In genomic region chr7:141638077-141638476, GRCm38 (mm10) we compare ENCODE assay signal across 10 mouse cellular contexts. TPM values are rescaled to one million over a fixed set of nuclear protein-coding genes. Genes with fewer than 3 reads are reported as not detected.
DNase-seq lines count a peak whose midpoint lies in the region; ATAC-seq and TF ChIP-seq lines count a peak whose summit lies in the region.
"Not testable (repeated sequence)": the region's sequence is repeated elsewhere in the genome, so short reads cannot be mapped to it uniquely, and the experiment has no call there.
"Had no signal": no experiment of that assay in that cellular context is flagged by ENCODE, and none has a peak within 500 bp of the region (broad histone marks: within the 10 kb centered on the region; RNA-seq: fewer than 3 reads in every experiment).

No protein-coding gene starts in this region.

- H3K36me3 ChIP-seq in embryonic facial prominence, embryonic 13.5 days: peaks cover 22% of the 10 kb centered on the region
- not testable (repeated sequence) for H3K36me3 ChIP-seq in kidney, adult 2 months (ENCODE audit: control insufficient read depth, insufficient read depth, low read length); midbrain, embryonic 11.5 days (ENCODE audit: control insufficient read depth, insufficient read depth, low read length)
- H3K36me3 ChIP-seq in liver, embryonic 13.5 days: peaks cover 30% of the 10 kb centered on the region
- H3K36me3 ChIP-seq in neural tube, embryonic 14.5 days (ENCODE audit: control insufficient read depth, insufficient read depth, low read length): peaks cover 10% of the 10 kb centered on the region; the same call in 1 of the 2 replicates

- not testable (repeated sequence) for H3K9me3 ChIP-seq in embryonic facial prominence, embryonic 13.5 days; liver, embryonic 13.5 days (replicated peaks); midbrain, embryonic 11.5 days (ENCODE audit: control insufficient read depth, low read length); neural tube, embryonic 14.5 days (ENCODE audit: control insufficient read depth, low read length)

- DNase-seq in kidney, adult 2 months: peak; percentile 17
- not testable (repeated sequence) for DNase-seq in liver, embryonic 13.5 days; midbrain, embryonic 11.5 days (ENCODE audit: low spot score, missing footprints)

- WGBS in embryonic facial prominence, embryonic 13.5 days: 94% methylated on average over 2 of the region's 3 CpGs
- WGBS in kidney, adult 2 months: 88% methylated on average over 3 of the region's 3 CpGs
- WGBS in liver, embryonic 13.5 days (ENCODE audit: insufficient replicate concordance): 86% methylated on average over 1 of the region's 3 CpGs
- WGBS in midbrain, embryonic 11.5 days: 100% methylated on average over 1 of the region's 3 CpGs
- 100% methylated on average over 1 of the region's 3 CpGs for WGBS in neural tube, embryonic 14.5 days

- H3K9ac ChIP-seq in embryonic facial prominence, embryonic 13.5 days; liver, embryonic 13.5 days; midbrain, embryonic 11.5 days (ENCODE audit: low read length); neural tube, embryonic 14.5 days (replicated peaks; ENCODE audit: low read depth, low read length): not testable (repeated sequence)

- not testable (repeated sequence) for TF ChIP-seq POLR2A in kidney, adult 2 months (IDR thresholded peaks at IDR 0.05; ENCODE audit: low read depth, low read length)

- ATAC-seq in embryonic facial prominence, embryonic 13.5 days (ENCODE audit: insufficient number of reproducible peaks, insufficient read depth, low FRiP score, low TSS enrichment, low read depth): peak; percentile 56
- peak; percentile 24 for ATAC-seq in frontal cortex, adult (ENCODE audit: low TSS enrichment)
- peak; percentile 44 for ATAC-seq in hematopoietic stem cell, adult 5-6 weeks (replicated peaks in 1 of 2; ENCODE audit: insufficient read depth in 1 of 2, low FRiP score in 2 of 2, low TSS enrichment in 1 of 2, low read depth in 1 of 2, poor library complexity in 2 of 2, severe bottlenecking in 2 of 2)
- peak; percentile 24 for ATAC-seq in liver, embryonic 13.5 days (ENCODE audit: low read depth)
- ATAC-seq in midbrain, embryonic 11.5 days (ENCODE audit: low FRiP score): peak; percentile 49
- peak; percentile 70 for ATAC-seq in neural tube, embryonic 14.5 days (ENCODE audit: low read depth)

- H3K27me3 ChIP-seq in embryonic facial prominence, embryonic 13.5 days; kidney, adult 2 months (replicated peaks; ENCODE audit: control insufficient read depth, insufficient read depth, low read length); liver, embryonic 13.5 days; midbrain, embryonic 11.5 days (ENCODE audit: control insufficient read depth, insufficient read depth, low read length); neural tube, embryonic 14.5 days (ENCODE audit: control insufficient read depth, insufficient read depth, low read length): not testable (repeated sequence)

- not testable (repeated sequence) for H3K4me3 ChIP-seq in embryonic facial prominence, embryonic 13.5 days; kidney, adult 2 months (ENCODE audit: insufficient read depth, low read depth, low read length); liver, embryonic 13.5 days (replicated peaks); midbrain, embryonic 11.5 days (ENCODE audit: low read depth, low read length); neural tube, embryonic 14.5 days (ENCODE audit: low read depth, low read length)

- not testable (repeated sequence) for H3K27ac ChIP-seq in embryonic facial prominence, embryonic 13.5 days; kidney, adult 2 months (ENCODE audit: insufficient read depth, low read depth, low read length); liver, embryonic 13.5 days; midbrain, embryonic 11.5 days (ENCODE audit: low read depth, low read length); neural tube, embryonic 14.5 days (ENCODE audit: low read depth, low read length)

- H3K4me2 ChIP-seq in embryonic facial prominence, embryonic 13.5 days; liver, embryonic 13.5 days; midbrain, embryonic 11.5 days; neural tube, embryonic 14.5 days (ENCODE audit: low read depth, low read length): not testable (repeated sequence)

- H3K4me1 ChIP-seq in embryonic facial prominence, embryonic 13.5 days; kidney, adult 2 months (ENCODE audit: control insufficient read depth, insufficient read depth, low read length); liver, embryonic 13.5 days (replicated peaks); midbrain, embryonic 11.5 days (ENCODE audit: control insufficient read depth, insufficient read depth, low read length); neural tube, embryonic 14.5 days (ENCODE audit: control insufficient read depth, insufficient read depth, low read length): not testable (repeated sequence)

- not testable (repeated sequence) for TF ChIP-seq CTCF in kidney, adult 2 months (conservative IDR thresholded peaks at IDR 0.05; ENCODE audit: insufficient read depth, insufficient read length, low read depth, low read length)

RNA-seq across cellular contexts. Expression of gene Muc6, which starts 17.0 kb away (rescaled TPM):
- 0.18 and 0.30 TPM in 2 replicates for polyA plus RNA-seq in embryonic facial prominence, embryonic 13.5 days (2015; fragmentation: Nextera tagmentation; extraction: Ambion mirVana)
- total RNA-seq in hematopoietic stem cell, adult 5-6 weeks (2017): not detected in 2 replicates
- polyA plus RNA-seq in kidney, adult 2 months (2012; rRNA removed): 0.01 and 0.02 TPM in 2 replicates
- polyA plus RNA-seq in liver, embryonic 13.5 days (2015; fragmentation: Nextera tagmentation; extraction: Ambion mirVana): 1.1 and 1.7 TPM in 2 replicates
- 0.08 TPM in 2 replicates for polyA plus RNA-seq in midbrain, embryonic 11.5 days (2014; fragmentation: Nextera tagmentation; extraction: Ambion mirVana)
- polyA plus RNA-seq in neural tube, embryonic 14.5 days (2014; fragmentation: Nextera tagmentation; extraction: Ambion mirVana): 0.27 and 0.29 TPM in 2 replicates
- total RNA-seq: left cerebral cortex, postnatal 14 days had no signal

RNA-seq across cellular contexts. Expression of gene Muc2, which starts 52.1 kb away (rescaled TPM):
- polyA plus RNA-seq in embryonic facial prominence, embryonic 13.5 days (2015; fragmentation: Nextera tagmentation; extraction: Ambion mirVana): 1.4 and 1.7 TPM in 2 replicates
- not detected in 2 replicates for total RNA-seq in hematopoietic stem cell, adult 5-6 weeks (2017)
- polyA plus RNA-seq in kidney, adult 2 months (2012; rRNA removed): 0.24 and 0.39 TPM in 2 replicates
- 0.03 and 0.05 TPM in 2 replicates for polyA plus RNA-seq in liver, embryonic 13.5 days (2015; fragmentation: Nextera tagmentation; extraction: Ambion mirVana)
- polyA plus RNA-seq in midbrain, embryonic 11.5 days (2014; fragmentation: Nextera tagmentation; extraction: Ambion mirVana): not detected in 2 replicates
- polyA plus RNA-seq in neural tube, embryonic 14.5 days (2014; fragmentation: Nextera tagmentation; extraction: Ambion mirVana): 0.45 and 0.86 TPM in 2 replicates
- polyA plus RNA-seq: CD4-positive, CD25-positive, alpha-beta regulatory T cell, adult 4 months; heart, postnatal 0 days had no signal
